Mouse (Mus musculus) heart, adult 2 months (tissue): Measurements from ENCODE around the gene Scai.

Experiments
- CTCF ChIP-seq: fragments of 200-600 bp; IDR thresholded peaks from 2 replicates; pipeline ENCODE4 v1.8.1; 2022; ENCODE audit warnings: antibody characterized with exemption, mild to moderate bottlenecking, moderate library complexity
- POLR2A ChIP-seq: fragments of 200-500 bp; IDR thresholded peaks from 2 replicates; pipeline ENCODE4 v1.6.1; 2011; ENCODE audit warnings: mild to moderate bottlenecking, low read depth, low read length, control low read depth; ENCODE audit not compliant: insufficient read depth

- TF ChIP-seq CTCF = no peak
- TF ChIP-seq POLR2A = no peak
Measured at GRCm38 (mm10) chr2:39040215-39040614, 150.3 kb downstream of the Scai start.
